Mouse (Mus musculus): ENCODE measurements around the gene Fggy. TPM values are rescaled to one million over a fixed set of nuclear protein-coding genes. Genes with fewer than 3 reads are reported as not detected.
A peak's percentile ranks its signal among the peaks of the same experiment; 100 is the strongest.

Gene Fggy
- polyA plus RNA-seq, 1 experiment from 2014 or later, result 15.0 TPM

DNA sequence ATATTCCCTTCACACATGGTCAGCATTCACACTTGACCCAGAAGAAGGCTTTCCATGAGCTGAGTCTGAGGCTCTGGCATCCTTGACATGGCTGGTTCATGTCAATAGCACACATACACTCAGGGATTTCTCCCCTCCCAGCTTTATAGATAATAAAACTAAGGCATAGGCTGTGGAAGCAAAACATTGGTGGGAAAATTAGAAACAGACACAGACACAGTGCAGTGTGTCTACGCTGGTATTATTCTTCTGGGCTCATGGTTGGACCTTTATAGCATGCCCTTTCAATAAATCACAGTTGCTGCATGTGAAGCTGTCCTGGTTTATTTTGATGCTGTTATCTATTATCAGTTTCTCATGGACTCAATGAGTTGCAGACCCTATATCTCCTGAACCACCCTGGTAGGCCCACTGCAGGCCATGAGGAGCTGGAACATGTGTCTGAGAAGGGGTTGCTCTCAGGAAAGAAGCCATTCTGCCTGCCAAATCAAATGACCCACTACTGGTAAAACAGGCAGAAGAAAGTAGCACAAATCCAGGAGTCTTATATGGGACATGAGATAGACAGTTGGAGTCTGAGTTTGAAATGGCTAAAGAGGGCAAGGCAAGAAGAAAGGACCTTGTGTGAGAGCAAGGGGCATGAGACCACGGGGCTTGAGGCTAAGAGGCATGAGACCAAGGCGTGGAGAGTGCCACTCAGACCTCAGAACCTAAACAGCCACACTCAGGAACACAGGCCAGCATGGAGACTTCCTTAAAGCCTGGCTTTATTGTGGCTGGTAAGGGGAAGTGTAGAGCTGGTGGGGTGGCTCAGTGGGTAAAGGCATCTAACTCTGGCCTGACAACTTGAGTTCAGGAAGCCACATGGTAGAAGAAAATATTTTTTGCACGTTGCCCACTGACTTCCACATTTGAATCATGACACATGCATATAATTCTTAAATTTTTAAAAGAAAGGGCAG is 327.2 kb downstream of the Fggy start:
- Histone ChIP-seq H3K27ac (no peak overlapping the region), H3K9ac (no peak overlapping the region), H3K9me3 (no peaks in the 10 kb centered on the region), H3K4me1 (replicated peaks) (no peaks in the 10 kb centered on the region), H3K4me2 (replicated peaks) (no peak overlapping the region), H3K27me3 (replicated peaks) (no peaks in the 10 kb centered on the region), H3K4me3 (replicated peaks) (no peak overlapping the region), H3K36me3 (no peaks in the 10 kb centered on the region)
- 80% methylated on average over 4 of the region's 4 CpGs for WGBS
- ATAC-seq, result no peak

DNA sequence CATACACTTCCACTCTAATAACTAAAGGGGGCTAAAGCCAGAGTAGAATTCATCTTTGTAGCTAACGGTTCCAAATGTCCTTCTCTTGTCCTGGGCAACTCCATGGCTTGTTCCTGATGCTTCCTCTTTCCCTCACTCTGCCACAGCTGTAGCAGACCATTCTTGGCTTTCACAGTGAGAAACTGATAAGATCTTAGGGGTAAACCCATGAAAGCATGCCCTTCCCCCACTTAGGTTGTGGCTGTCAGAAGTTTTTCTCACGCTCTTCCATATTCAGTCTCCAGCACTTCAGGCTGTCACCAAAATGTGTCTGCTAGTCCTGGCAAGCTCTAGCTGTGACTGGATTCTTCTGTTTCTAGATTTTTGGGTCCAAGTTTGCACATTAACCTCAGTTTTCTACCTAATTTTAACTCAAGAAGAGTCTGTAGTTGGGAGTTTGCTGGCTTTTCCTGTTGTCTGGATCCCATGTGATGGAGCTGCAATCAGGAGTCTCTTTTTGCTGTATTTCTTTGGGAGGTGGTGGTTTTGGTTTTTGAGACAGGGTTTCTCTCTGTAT is 338.0 kb downstream of the Fggy start:
- ATAC-seq, result no peak
- WGBS, result 74% methylated on average over 2 of the region's 2 CpGs
- no peak overlapping the region for H3K27ac ChIP-seq
- no peaks in the 10 kb centered on the region for H3K9me3 ChIP-seq
- peaks cover 23% of the 10 kb centered on the region for H3K4me1 ChIP-seq (replicated peaks)
- H3K4me3 ChIP-seq (replicated peaks), result no peak overlapping the region
- no peaks in the 10 kb centered on the region for H3K36me3 ChIP-seq
- H3K9ac ChIP-seq, result no peak overlapping the region
- H3K27me3 ChIP-seq (replicated peaks), result no peaks in the 10 kb centered on the region
- H3K4me2 ChIP-seq (replicated peaks), result no peak overlapping the region

DNA sequence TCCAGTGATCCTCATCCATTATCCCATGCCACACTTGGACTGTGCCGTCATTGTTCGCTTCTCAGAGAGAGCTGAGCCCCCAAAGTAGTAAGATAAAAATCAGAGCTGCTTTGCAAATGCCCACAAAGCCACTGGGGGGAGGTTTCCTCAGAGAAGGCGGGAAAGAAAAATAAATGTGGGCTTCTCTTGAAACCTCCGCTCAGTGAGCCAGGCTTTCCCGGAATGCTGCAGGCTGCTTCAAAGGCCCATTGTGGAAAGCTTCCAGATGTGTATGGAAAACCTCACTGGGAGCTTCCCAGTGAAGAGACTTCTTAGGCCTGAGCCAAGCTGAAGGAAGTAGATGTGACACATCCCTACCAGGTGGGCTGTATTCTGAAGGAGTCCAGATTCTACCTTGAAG is 339.3 kb downstream of the Fggy start:
- Histone ChIP-seq H3K9me3 (no peaks in the 10 kb centered on the region), H3K4me3 (replicated peaks) (no peak overlapping the region), H3K9ac (no peak overlapping the region), H3K27me3 (replicated peaks) (no peaks in the 10 kb centered on the region), H3K36me3 (no peaks in the 10 kb centered on the region), H3K27ac (no peak overlapping the region), H3K4me2 (replicated peaks) (no peak overlapping the region), H3K4me1 (replicated peaks) (peaks cover 23% of the 10 kb centered on the region)
- ATAC-seq, result no peak
- WGBS, result 41% methylated on average over 5 of the region's 5 CpGs

DNA sequence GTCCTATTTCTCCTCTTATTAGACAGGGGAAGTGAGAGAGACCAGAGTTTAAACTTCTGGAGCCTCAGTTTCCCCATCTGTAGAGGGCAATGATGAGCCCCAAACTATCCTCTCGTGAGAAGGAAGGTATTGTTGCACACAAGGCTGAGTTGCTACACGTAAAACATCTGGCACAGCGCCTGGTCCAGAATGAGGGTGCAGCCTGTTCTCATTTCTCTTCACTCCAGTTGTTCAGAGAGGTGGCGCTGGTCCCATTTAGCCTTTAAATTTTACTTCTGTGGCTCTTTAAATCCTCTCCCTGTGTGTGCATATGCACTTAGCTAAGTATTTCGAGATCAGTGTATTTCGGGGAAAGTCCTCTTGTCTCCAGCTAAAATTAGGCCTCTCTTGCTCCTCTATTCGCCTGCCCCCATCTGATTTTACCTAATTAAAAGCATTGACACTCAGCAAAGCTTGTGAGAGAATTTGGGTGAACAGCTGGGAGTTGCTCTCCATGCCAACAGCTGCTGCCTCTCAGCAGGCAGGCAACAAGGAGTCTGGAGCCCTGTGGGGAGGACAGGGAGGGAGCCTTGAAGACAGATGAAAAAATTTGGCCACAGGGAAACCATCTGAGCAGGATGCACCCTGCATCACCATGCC is 340.0 kb downstream of the Fggy start:
- 60% methylated on average over 7 of the region's 7 CpGs for WGBS
- peak overlapping the region; percentile 11; the same call in 1 of the 2 replicates for H3K27ac ChIP-seq
- no peaks in the 10 kb centered on the region for H3K36me3 ChIP-seq
- H3K9ac ChIP-seq, result no peak overlapping the region
- H3K27me3 ChIP-seq (replicated peaks), result no peaks in the 10 kb centered on the region
- H3K4me1 ChIP-seq (replicated peaks), result peaks cover 23% of the 10 kb centered on the region
- ATAC-seq, result no peak
- H3K4me3 ChIP-seq (replicated peaks), result no peak overlapping the region
- no peak overlapping the region for H3K4me2 ChIP-seq (replicated peaks)
- H3K9me3 ChIP-seq, result no peaks in the 10 kb centered on the region

DNA sequence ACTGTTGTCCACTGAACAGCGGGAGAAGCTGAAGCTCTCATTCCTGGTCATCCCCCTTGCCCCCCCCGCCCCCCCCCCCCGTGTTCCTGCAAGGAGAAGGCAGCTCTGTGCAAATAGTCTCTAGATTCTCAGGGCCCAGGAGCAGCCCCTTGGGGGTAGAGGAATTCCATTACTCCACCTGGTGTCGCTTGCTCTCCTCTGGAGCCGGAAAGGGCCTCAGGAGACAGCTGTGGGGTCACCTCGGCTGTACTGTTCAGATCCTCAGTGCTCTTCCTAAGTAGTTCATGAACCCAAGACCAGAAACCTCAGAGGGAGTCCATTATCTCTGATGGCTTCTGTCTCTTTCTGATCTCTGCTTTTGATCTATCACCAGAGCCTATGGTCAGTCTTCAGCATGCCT is 341.4 kb downstream of the Fggy start:
- Histone ChIP-seq H3K4me1 (replicated peaks) (peaks cover 23% of the 10 kb centered on the region), H3K27ac (no peak overlapping the region), H3K4me3 (replicated peaks) (no peak overlapping the region), H3K27me3 (replicated peaks) (no peaks in the 10 kb centered on the region), H3K4me2 (replicated peaks) (no peak overlapping the region), H3K9me3 (no peaks in the 10 kb centered on the region), H3K9ac (no peak overlapping the region), H3K36me3 (no peaks in the 10 kb centered on the region)
- WGBS, result 32% methylated on average over 6 of the region's 6 CpGs
- ATAC-seq, result no peak

DNA sequence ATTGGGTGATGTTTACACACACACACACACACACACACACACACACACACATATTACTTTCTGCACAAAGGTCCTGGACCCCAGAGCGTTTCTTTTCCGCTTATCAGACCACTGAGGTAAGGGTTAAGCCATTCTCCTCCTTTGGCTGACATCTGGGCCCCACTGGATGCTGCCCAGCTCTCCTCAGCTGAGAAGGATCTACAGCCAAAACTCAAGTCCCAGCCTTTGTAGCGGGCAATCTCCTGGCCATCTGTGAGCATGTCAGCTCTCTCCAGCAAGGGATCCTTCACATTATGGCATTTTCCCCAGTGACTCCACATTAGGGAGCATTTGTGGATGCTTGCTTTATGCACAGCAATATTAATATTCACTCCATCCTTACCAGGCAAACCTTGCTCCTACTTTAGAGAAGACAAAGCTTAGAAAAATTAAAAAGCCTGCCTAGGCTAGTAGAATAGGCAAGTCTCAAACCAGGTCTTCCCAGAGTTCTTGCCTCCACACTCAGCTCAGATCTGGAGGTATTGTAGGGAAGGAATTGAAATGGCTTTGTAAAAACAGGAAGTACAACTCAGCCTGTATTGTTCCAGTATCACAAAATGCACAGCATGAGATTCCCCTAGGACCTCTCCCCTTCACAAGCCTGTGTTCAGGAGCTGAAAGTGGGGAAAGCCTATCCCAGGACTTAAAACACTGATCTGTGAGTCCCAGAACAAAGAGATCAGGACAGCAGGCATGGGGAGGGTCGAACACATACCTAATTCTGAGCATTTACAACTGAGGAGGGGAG is 342.8 kb downstream of the Fggy start:
- ATAC-seq, result no peak
- Histone ChIP-seq H3K4me2 (replicated peaks) (no peak overlapping the region), H3K27me3 (replicated peaks) (no peaks in the 10 kb centered on the region), H3K9me3 (no peaks in the 10 kb centered on the region), H3K27ac (no peak overlapping the region), H3K36me3 (no peaks in the 10 kb centered on the region), H3K9ac (no peak overlapping the region), H3K4me3 (replicated peaks) (no peak overlapping the region), H3K4me1 (replicated peaks) (peaks cover 23% of the 10 kb centered on the region)
- WGBS, result 48% methylated on average over 4 of the region's 4 CpGs

DNA sequence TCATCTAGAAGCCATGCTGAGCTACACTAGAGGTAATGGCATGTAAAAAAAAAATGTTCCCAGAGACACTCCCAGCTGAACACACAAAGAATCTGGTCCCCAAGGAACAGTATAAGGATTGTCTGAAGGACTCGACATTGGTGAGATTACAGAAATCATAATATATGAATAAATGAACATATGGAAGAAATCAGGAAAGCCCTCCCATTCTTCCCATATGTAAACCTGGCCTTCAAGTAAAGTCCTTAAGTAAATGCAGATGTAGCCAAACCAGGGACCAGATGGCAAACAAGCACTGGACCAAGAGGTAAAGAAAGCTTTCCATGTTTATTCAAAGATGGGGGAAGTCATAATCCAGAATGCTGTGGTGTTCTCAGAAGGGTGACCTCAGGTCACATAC is 343.5 kb downstream of the Fggy start:
- peaks cover 23% of the 10 kb centered on the region for H3K4me1 ChIP-seq (replicated peaks)
- no peaks in the 10 kb centered on the region for H3K27me3 ChIP-seq (replicated peaks)
- H3K9ac ChIP-seq, result no peak overlapping the region
- no peak overlapping the region for H3K4me3 ChIP-seq (replicated peaks)
- no peak for ATAC-seq
- no peak overlapping the region for H3K27ac ChIP-seq
- H3K9me3 ChIP-seq, result no peaks in the 10 kb centered on the region
- 37% methylated on average over 1 of the region's 1 CpGs for WGBS
- no peaks in the 10 kb centered on the region for H3K36me3 ChIP-seq
- no peak overlapping the region for H3K4me2 ChIP-seq (replicated peaks)

DNA sequence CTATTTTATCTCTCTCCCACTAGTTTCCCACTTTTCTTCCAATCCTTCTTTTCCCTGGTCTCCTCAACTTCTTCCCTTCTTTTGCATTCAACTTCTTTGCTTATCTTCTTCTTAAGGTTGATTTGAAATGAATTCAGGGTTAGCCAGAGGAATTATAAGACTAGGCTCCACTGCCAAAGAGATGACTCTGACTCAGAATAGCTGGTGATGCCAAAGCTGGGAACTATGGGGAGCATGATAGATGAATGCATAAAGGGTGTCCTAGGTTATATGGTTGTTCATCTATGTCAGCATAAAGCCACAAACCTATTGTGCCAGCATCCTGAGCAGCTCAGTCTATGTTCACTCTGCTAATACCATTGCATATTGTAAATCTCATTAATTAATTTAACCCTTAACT is 348.8 kb downstream of the Fggy start:
- Histone ChIP-seq H3K9me3 (no peaks in the 10 kb centered on the region), H3K4me3 (replicated peaks) (no peak overlapping the region), H3K36me3 (no peaks in the 10 kb centered on the region), H3K27me3 (replicated peaks) (no peaks in the 10 kb centered on the region), H3K9ac (no peak overlapping the region), H3K27ac (no peak overlapping the region), H3K4me1 (replicated peaks) (no peaks in the 10 kb centered on the region), H3K4me2 (replicated peaks) (no peak overlapping the region)
- no peak for ATAC-seq

DNA sequence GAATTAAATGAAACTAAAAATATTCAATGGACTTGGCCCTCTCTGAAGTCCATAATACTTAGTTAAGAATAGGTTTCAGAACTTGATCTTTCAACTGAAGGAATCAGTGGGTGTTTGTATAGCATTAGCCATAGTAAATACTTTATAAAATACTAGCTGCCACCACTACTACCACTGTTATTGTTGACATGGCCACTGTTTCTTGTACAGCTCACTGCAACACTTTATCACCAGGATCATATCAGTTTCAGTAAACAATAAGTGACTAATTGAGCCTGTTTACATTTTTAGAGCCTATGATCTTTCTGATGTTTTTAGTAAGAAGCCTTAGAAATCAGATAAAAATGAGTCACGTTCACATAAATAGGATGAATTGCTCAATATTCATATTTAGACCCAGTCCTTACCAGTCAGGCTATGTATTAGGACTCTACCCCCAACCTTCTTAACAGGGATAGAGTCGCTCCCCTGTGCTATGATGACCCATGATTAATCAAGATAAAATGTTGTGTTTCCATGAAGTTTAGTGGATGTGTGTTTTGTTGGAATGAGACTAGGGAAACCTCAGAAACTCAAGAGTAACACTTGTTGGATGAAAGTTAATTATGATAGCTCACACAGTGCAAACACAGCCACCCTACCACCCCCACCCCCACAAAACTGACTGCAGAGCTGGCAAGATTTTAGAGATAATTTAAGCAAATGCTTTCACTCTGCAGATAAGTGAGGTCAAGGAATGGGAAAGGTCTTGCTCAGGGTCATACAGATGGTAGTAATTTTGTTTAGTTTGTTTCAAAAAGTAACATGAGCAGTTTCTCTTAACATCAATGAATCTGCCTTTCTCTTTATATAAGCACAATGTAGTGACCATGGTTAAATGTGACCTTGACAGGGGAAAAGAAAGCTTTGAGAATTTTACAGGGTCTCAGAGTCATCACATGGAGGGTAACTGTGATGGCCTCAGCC is 352.7 kb downstream of the Fggy start:
- no peak for ATAC-seq
- H3K4me1 ChIP-seq (replicated peaks), result no peaks in the 10 kb centered on the region
- H3K9me3 ChIP-seq, result no peaks in the 10 kb centered on the region
- WGBS, result 55% methylated on average over 2 of the region's 2 CpGs
- no peak overlapping the region for H3K9ac ChIP-seq
- H3K27me3 ChIP-seq (replicated peaks), result no peaks in the 10 kb centered on the region
- no peak overlapping the region for H3K4me3 ChIP-seq (replicated peaks)
- no peak overlapping the region for H3K4me2 ChIP-seq (replicated peaks)
- H3K27ac ChIP-seq, result no peak overlapping the region
- no peaks in the 10 kb centered on the region for H3K36me3 ChIP-seq

DNA sequence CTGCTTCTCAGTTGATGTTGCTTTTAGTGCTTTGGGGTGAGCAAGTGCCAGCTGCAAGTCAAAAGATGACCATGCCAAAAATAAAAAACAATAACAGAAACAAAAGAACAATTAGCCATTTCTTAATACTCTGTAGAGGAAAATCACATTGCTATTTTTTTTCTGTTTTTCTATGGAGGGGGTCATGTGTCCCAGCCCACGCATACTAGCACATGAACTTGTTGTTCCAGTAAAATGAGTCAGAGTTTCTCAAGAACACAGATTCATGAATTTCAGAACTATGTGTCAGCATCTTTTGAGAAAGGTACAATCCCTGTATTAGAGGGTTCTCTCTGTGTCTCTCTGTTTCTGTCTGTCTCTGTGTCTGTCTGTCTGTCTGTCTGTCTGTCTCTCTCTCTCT is 355.7 kb downstream of the Fggy start:
- no peak overlapping the region for H3K4me2 ChIP-seq (replicated peaks)
- no peak overlapping the region for H3K4me3 ChIP-seq (replicated peaks)
- no peaks in the 10 kb centered on the region for H3K36me3 ChIP-seq
- no peak overlapping the region for H3K9ac ChIP-seq
- H3K27ac ChIP-seq, result no peak overlapping the region
- no peaks in the 10 kb centered on the region for H3K9me3 ChIP-seq
- H3K27me3 ChIP-seq (replicated peaks), result no peaks in the 10 kb centered on the region
- H3K4me1 ChIP-seq (replicated peaks), result no peaks in the 10 kb centered on the region
- 88% methylated on average over 1 of the region's 1 CpGs for WGBS
- no peak for ATAC-seq

All from intestine, embryonic 15.5 days (tissue).